Comparison of ENCODE assay signal across 19 mouse cellular contexts in the genomic region with DNA sequence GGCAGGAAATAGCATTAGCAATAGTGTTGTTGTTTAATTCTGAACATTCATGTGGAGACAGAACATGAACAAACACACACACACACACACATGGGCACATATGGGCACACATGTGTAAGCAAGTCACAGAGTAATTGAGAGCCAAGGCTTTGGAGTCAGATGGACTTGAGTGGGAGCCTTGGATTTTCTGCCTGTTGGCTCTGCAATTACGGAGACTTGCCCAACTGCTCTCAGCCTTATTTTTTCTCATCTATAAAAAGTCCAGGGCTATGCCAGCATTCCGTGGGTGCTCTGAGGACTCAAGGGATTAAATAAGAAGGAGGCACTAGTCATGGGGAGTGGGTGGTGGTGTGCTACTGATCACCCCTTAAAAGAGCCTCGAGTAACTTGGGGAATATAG. TPM values are rescaled to one million over a fixed set of nuclear protein-coding genes. Genes with fewer than 3 reads are reported as not detected.
DNase-seq lines count a peak whose midpoint lies in the region; ATAC-seq and TF ChIP-seq lines count a peak whose summit lies in the region.
"Had no signal": no experiment of that assay in that cellular context is flagged by ENCODE, and none has a peak within 500 bp of the region (broad histone marks: within the 10 kb centered on the region; RNA-seq: fewer than 3 reads in every experiment).

No protein-coding gene starts in this region.

- ATAC-seq in forebrain, postnatal 0 days: peak; percentile 67
- no peak for ATAC-seq in forebrain, embryonic 12.5 days (ENCODE audit: low FRiP score)
- ATAC-seq: CD4-positive, CD25-positive, alpha-beta regulatory T cell, adult 4 months; inflammation-experienced regulatory T-cells, adult 6 months had no signal

- H3K4me3 ChIP-seq in forebrain, postnatal 0 days (ENCODE audit: low read depth, low read length): no peak overlapping the region
- no peak overlapping the region for H3K4me3 ChIP-seq in forebrain, embryonic 12.5 days (replicated peaks)
- H3K4me3 ChIP-seq: hindbrain, embryonic 13.5 days; liver, embryonic 13.5 days; midbrain, embryonic 12.5 days had no signal

- WGBS in forebrain, postnatal 0 days: 54% methylated on average over 3 of the region's 3 CpGs
- 81% methylated on average over 3 of the region's 3 CpGs for WGBS in forebrain, embryonic 12.5 days

- H3K4me1 ChIP-seq in forebrain, postnatal 0 days (ENCODE audit: insufficient read depth): no peaks in the 10 kb centered on the region; the same call in 1 of the 2 replicates
- H3K4me1 ChIP-seq in forebrain, embryonic 12.5 days: no peaks in the 10 kb centered on the region
- H3K4me1 ChIP-seq: liver, embryonic 13.5 days had no signal

- H3K27ac ChIP-seq in forebrain, postnatal 0 days (ENCODE audit: low read depth, low read length): peak overlapping the region; percentile 55; the same call in 1 of the 2 replicates
- H3K27ac ChIP-seq in forebrain, embryonic 12.5 days: no peak overlapping the region
- H3K27ac ChIP-seq: hindbrain, embryonic 13.5 days; liver, embryonic 13.5 days; midbrain, embryonic 12.5 days had no signal

- H3K4me2 ChIP-seq in forebrain, postnatal 0 days (ENCODE audit: low read depth): no peak overlapping the region
- no peak overlapping the region for H3K4me2 ChIP-seq in forebrain, embryonic 12.5 days
- H3K4me2 ChIP-seq: hindbrain, embryonic 13.5 days; liver, embryonic 13.5 days; midbrain, embryonic 12.5 days had no signal

- H3K9ac ChIP-seq in forebrain, postnatal 0 days: no peak overlapping the region
- no peak overlapping the region for H3K9ac ChIP-seq in forebrain, embryonic 12.5 days
- H3K9ac ChIP-seq: hindbrain, embryonic 13.5 days; liver, embryonic 13.5 days; midbrain, embryonic 12.5 days had no signal

- no peaks in the 10 kb centered on the region for H3K36me3 ChIP-seq in forebrain, postnatal 0 days (ENCODE audit: insufficient read depth)
- no peaks in the 10 kb centered on the region for H3K36me3 ChIP-seq in forebrain, embryonic 12.5 days (replicated peaks)
- H3K36me3 ChIP-seq: hindbrain, embryonic 13.5 days; liver, embryonic 13.5 days; midbrain, embryonic 12.5 days had no signal

- DNase-seq in forebrain, postnatal 0 days: no peak
- DNase-seq in left cerebral cortex, adult 9 months (ENCODE audit: low spot score in 2 of 2): peak; percentile 62 to 68
- DNase-seq in left cerebral cortex, adult 11 months (ENCODE audit: low spot score): no peak
- DNase-seq in right cerebral cortex, adult 2 months (ENCODE audit: low spot score in 2 of 2): peak; percentile 39 to 50
- DNase-seq in telencephalon, adult 2 months (ENCODE audit: low read depth, low spot score): peak; percentile 80
- no peak for DNase-seq in kidney, adult 18-20 months
- DNase-seq: adrenal gland, postnatal 14 days; cerebellum, adult 9-10 months; gastrocnemius, postnatal 25 days; heart, adult 18-20 months; kidney, adult 2 months; kidney, postnatal 10 days; liver, embryonic 13.5 days; lung, adult 2 months had no signal

- H3K27me3 ChIP-seq in forebrain, postnatal 0 days (ENCODE audit: insufficient read depth, low read length): no peaks in the 10 kb centered on the region
- H3K27me3 ChIP-seq in forebrain, embryonic 12.5 days: no peaks in the 10 kb centered on the region
- H3K27me3 ChIP-seq: hindbrain, embryonic 13.5 days; liver, embryonic 13.5 days had no signal

- TF ChIP-seq CTCF in forebrain, postnatal 0 days (IDR thresholded peaks at IDR 0.05; ENCODE audit: low read depth): no peak

- H3K9me3 ChIP-seq in forebrain, postnatal 0 days (ENCODE audit: low read length): no peaks in the 10 kb centered on the region
- H3K9me3 ChIP-seq in forebrain, embryonic 12.5 days: no peaks in the 10 kb centered on the region
- H3K9me3 ChIP-seq: hindbrain, embryonic 13.5 days; liver, embryonic 13.5 days; midbrain, embryonic 12.5 days had no signal

RNA-seq across cellular contexts. Expression of a gene that starts 16.5 kb away (rescaled TPM):
- 95.6 and 106 TPM in 2 replicates for total RNA-seq in forebrain, postnatal 0 days (2014; rRNA removed)
- polyA plus RNA-seq in forebrain, postnatal 0 days (2015; fragmentation: Nextera tagmentation; extraction: Ambion mirVana): 30.2 and 40.2 TPM in 2 replicates
- 34.7 and 35.2 TPM in 2 replicates for polyA plus RNA-seq in forebrain, embryonic 12.5 days (2016; fragmentation: Nextera tagmentation; extraction: Ambion mirVana)

Comparison
In these comparisons a context has a peak if more than half of its experiments do, and no peak if none do; other contexts are left out.
1. DNase-seq: peak in left cerebral cortex, adult 9 months (2 of 2), right cerebral cortex, adult 2 months (2 of 2) and telencephalon, adult 2 months (single experiment); none in forebrain, postnatal 0 days (single experiment), left cerebral cortex, adult 11 months (single experiment) and kidney, adult 18-20 months (single experiment).